Mouse (Mus musculus): Measurements from ENCODE around the gene Hs3st6. TPM values are rescaled to one million over a fixed set of nuclear protein-coding genes. Genes with fewer than 3 reads are reported as not detected.

The Hs3st6 gene
- polyA plus RNA-seq, 1 experiment from 2014 or later, result 0.18 TPM

DNA sequence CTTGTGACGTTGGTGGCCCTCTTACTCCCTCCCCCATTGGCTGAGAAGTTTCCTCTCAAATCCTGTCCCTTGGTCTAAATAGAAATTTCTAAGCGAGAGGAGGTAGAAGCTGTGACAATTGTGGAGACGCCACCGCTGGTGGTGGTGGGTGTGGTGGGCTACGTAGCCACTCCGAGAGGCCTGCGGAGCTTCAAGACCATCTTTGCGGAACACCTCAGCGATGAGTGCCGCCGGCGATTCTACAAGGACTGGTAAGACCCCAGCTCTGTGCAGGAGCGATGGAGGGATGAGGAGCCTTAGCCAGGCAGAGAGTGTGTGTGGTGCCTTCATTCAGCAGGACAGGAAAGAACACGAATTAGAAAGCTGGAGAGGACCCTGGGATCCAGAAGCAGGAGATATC lies 22.0 kb upstream of the Hs3st6 start:
- WGBS, result 78% methylated on average over 14 of the region's 14 CpGs

DNA sequence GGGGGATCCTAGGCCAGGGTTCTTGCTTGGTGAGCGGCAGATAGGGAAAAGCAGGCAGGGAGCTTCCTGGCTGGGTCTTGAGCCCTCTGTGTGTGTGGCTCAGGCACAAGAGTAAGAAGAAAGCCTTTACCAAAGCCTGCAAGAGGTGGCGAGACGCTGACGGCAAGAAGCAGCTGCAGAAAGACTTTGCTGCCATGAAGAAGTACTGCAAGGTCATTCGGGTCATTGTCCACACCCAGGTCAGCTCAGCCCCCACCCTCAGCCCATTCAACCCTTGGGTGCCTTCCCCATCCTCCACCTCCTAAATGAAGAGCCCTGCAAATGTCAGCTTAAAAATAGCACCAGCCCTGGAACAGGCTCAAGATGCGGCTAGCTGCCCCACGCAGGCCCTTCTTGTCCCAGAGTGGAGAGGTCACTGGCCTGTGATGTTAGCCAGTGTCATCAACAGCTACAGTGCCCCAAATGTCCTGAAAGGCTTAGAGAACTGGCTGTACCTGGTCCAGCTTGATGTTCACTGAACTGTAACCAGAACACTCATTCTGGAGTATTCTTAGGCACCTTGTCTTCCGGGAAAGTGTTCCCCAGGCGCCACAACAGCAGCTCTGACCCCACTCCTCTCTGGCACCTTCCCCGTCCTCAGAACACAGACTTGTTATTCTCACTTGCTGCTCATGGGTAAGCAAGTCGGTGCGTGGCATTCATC lies 20.4 kb upstream of the Hs3st6 start:
- Histone ChIP-seq H3K4me2 (ENCODE audit: low read length) (0 out of 2 replicates have a peak overlapping the region, but pooled peaks have one; percentile 7), H3K9me3 (ENCODE audit: control insufficient read depth, low read length) (no peaks in the 10 kb centered on the region), H3K4me3 (ENCODE audit: control insufficient read depth in 1 of 2, insufficient read depth in 1 of 2, low read depth in 1 of 2, low read length in 2 of 2) (no peak overlapping the region), H3K4me1 (ENCODE audit: control insufficient read depth in 2 of 2, insufficient read depth in 2 of 2, low read length in 2 of 2) (peaks cover 13 to 22% of the 10 kb centered on the region in 2 experiments), H3K36me3 (ENCODE audit: control insufficient read depth, insufficient read depth, low read length) (no peaks in the 10 kb centered on the region), H3K9ac (ENCODE audit: low read length) (peak overlapping the region; percentile 5; the same call in 1 of the 2 replicates), H3K27me3 (ENCODE audit: control insufficient read depth, insufficient read depth, low read length) (no peaks in the 10 kb centered on the region), H3K27ac (replicated peaks in 1 of 2; ENCODE audit: control insufficient read depth in 1 of 2, insufficient read depth in 1 of 2, low read depth in 2 of 2, low read length in 2 of 2) (peak overlapping the region; percentile 49 to 68)
- ATAC-seq (ENCODE audit: insufficient number of reproducible peaks, insufficient read depth, low FRiP score, low read depth), result no peak
- 67% methylated on average over 12 of the region's 12 CpGs for WGBS

More for the DNA sequence above, 22.0 kb upstream of the Hs3st6 start:
- Histone ChIP-seq H3K9me3 (ENCODE audit: control insufficient read depth, low read length) (no peaks in the 10 kb centered on the region), H3K36me3 (ENCODE audit: control insufficient read depth, insufficient read depth, low read length) (no peaks in the 10 kb centered on the region), H3K4me2 (ENCODE audit: low read length) (no peak overlapping the region), H3K9ac (ENCODE audit: low read length) (no peak overlapping the region), H3K4me1 (ENCODE audit: control insufficient read depth in 2 of 2, insufficient read depth in 2 of 2, low read length in 2 of 2) (peaks cover 9 to 13% of the 10 kb centered on the region in 2 experiments), H3K27ac (replicated peaks in 1 of 2; ENCODE audit: control insufficient read depth in 1 of 2, insufficient read depth in 1 of 2, low read depth in 2 of 2, low read length in 2 of 2) (no peak overlapping the region), H3K4me3 (ENCODE audit: control insufficient read depth in 1 of 2, insufficient read depth in 1 of 2, low read depth in 1 of 2, low read length in 2 of 2) (no peak overlapping the region), H3K27me3 (ENCODE audit: control insufficient read depth, insufficient read depth, low read length) (no peaks in the 10 kb centered on the region)
- no peak for ATAC-seq (ENCODE audit: insufficient number of reproducible peaks, insufficient read depth, low FRiP score, low read depth)

GRCm38 (mm10) chr17:24733434-24734050 lies 19.2 kb upstream of the Hs3st6 start:
- 92% methylated on average over 21 of the region's 21 CpGs for WGBS
- no peaks in the 10 kb centered on the region for H3K27me3 ChIP-seq (ENCODE audit: control insufficient read depth, insufficient read depth, low read length)
- H3K9ac ChIP-seq (ENCODE audit: low read length), result no peak overlapping the region
- no peaks in the 10 kb centered on the region for H3K9me3 ChIP-seq (ENCODE audit: control insufficient read depth, low read length)
- H3K36me3 ChIP-seq (ENCODE audit: control insufficient read depth, insufficient read depth, low read length), result no peaks in the 10 kb centered on the region
- no peak overlapping the region for H3K27ac ChIP-seq (replicated peaks in 1 of 2; ENCODE audit: control insufficient read depth in 1 of 2, insufficient read depth in 1 of 2, low read depth in 2 of 2, low read length in 2 of 2)
- ATAC-seq (ENCODE audit: insufficient number of reproducible peaks, insufficient read depth, low FRiP score, low read depth), result no peak
- H3K4me2 ChIP-seq (ENCODE audit: low read length), result no peak overlapping the region
- H3K4me1 ChIP-seq (ENCODE audit: control insufficient read depth in 2 of 2, insufficient read depth in 2 of 2, low read length in 2 of 2), result peaks cover 13 to 25% of the 10 kb centered on the region in 2 experiments
- H3K4me3 ChIP-seq (ENCODE audit: control insufficient read depth in 1 of 2, insufficient read depth in 1 of 2, low read depth in 1 of 2, low read length in 2 of 2), result no peak overlapping the region

DNA sequence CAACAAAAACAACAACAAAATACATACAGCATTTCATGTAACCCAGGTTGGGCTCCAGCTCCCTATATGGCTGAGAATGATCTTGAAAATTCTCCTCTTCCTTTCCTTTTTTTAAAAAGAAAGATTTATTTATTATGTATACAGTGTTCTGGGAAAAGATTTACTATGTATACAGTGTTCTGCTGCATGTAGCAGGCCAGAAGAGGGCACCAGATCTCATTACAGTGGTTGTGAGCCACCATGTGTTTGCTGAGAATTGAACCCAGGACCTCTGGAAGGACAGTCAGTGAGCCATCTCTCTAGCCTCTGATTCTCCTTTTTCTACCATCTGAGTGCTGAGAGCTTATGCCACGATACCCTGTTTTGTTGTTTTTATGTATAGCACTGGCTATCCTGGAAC lies 18.3 kb upstream of the Hs3st6 start:
- H3K4me3 ChIP-seq (ENCODE audit: control insufficient read depth in 1 of 2, insufficient read depth in 1 of 2, low read depth in 1 of 2, low read length in 2 of 2), result no peak overlapping the region
- no peak for ATAC-seq (ENCODE audit: insufficient number of reproducible peaks, insufficient read depth, low FRiP score, low read depth)

GRCm38 (mm10) chr17:24735446-24735845 lies 17.3 kb upstream of the Hs3st6 start:
- peak overlapping the region; percentile 93; the same call in 1 of the 2 replicates for H3K4me2 ChIP-seq (ENCODE audit: low read length)
- no peak overlapping the region for H3K4me3 ChIP-seq (ENCODE audit: control insufficient read depth in 1 of 2, insufficient read depth in 1 of 2, low read depth in 1 of 2, low read length in 2 of 2)
- H3K9me3 ChIP-seq (ENCODE audit: control insufficient read depth, low read length), result no peaks in the 10 kb centered on the region
- no peak overlapping the region for H3K9ac ChIP-seq (ENCODE audit: low read length)
- no peak overlapping the region for H3K27ac ChIP-seq (replicated peaks in 1 of 2; ENCODE audit: control insufficient read depth in 1 of 2, insufficient read depth in 1 of 2, low read depth in 2 of 2, low read length in 2 of 2)
- 85% methylated on average over 7 of the region's 7 CpGs for WGBS
- H3K4me1 ChIP-seq (ENCODE audit: control insufficient read depth in 2 of 2, insufficient read depth in 2 of 2, low read length in 2 of 2), result peaks cover 13 to 25% of the 10 kb centered on the region in 2 experiments
- peaks cover 8% of the 10 kb centered on the region for H3K36me3 ChIP-seq (ENCODE audit: control insufficient read depth, insufficient read depth, low read length)
- ATAC-seq (ENCODE audit: insufficient number of reproducible peaks, insufficient read depth, low FRiP score, low read depth), result no peak
- H3K27me3 ChIP-seq (ENCODE audit: control insufficient read depth, insufficient read depth, low read length), result no peaks in the 10 kb centered on the region

More for the DNA sequence above, 18.3 kb upstream of the Hs3st6 start:
- Histone ChIP-seq H3K4me1 (ENCODE audit: control insufficient read depth in 2 of 2, insufficient read depth in 2 of 2, low read length in 2 of 2) (peaks cover 13 to 25% of the 10 kb centered on the region in 2 experiments), H3K9me3 (ENCODE audit: control insufficient read depth, low read length) (no peaks in the 10 kb centered on the region), H3K9ac (ENCODE audit: low read length) (no peak overlapping the region), H3K4me2 (ENCODE audit: low read length) (no peak overlapping the region), H3K27me3 (ENCODE audit: control insufficient read depth, insufficient read depth, low read length) (no peaks in the 10 kb centered on the region), H3K36me3 (ENCODE audit: control insufficient read depth, insufficient read depth, low read length) (no peaks in the 10 kb centered on the region), H3K27ac (replicated peaks in 1 of 2; ENCODE audit: control insufficient read depth in 1 of 2, insufficient read depth in 1 of 2, low read depth in 2 of 2, low read length in 2 of 2) (no peak overlapping the region)
- WGBS, result 91% methylated on average over 1 of the region's 1 CpGs

DNA sequence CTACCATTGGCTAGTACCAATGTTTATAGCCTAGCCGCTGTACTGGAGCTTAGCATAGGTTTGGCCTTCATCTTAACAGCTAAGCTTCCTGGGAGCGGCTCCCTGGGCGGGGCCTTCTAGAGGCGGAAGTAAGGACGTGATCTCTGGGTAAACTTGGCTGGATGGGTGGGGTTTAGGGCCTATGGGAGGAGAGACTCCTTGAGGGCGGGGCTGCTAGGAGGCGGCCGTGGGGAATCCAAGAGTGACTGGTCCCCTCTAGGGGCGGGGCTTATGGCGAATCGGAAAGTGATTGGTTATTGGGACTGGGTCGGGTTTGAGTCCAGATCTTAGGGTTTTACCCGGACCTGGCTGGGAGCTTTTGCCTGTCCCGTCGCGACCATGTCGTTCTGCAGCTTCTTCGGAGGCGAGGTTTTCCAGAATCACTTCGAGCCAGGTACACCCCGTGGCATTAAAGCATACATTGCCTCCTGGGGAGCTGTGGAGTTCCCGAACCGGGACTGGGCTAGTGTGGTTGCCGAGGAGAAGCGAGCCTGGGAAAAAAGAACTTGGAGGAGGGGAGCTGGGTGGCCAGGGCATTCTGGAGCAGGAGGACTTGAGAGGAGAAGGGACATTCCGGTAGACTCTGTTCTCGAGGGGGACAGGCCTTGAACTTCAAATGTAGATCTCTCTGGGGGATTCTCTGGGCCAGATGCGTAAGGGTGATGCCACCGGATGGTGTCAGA lies 16.3 kb upstream of the Hs3st6 start, which contains the start of gene Msrb1:
Gene Msrb1 (plus strand): TSS at position 313 of the 722 bp plus-strand sequence.
- H3K9me3 ChIP-seq (ENCODE audit: control insufficient read depth, low read length), result no peaks in the 10 kb centered on the region
- H3K27ac ChIP-seq (replicated peaks in 1 of 2; ENCODE audit: control insufficient read depth in 1 of 2, insufficient read depth in 1 of 2, low read depth in 2 of 2, low read length in 2 of 2), result peak within 1 kb of the TSS; percentile 54 to 75
- peak within 1 kb of the TSS; percentile 93 for H3K4me2 ChIP-seq (ENCODE audit: low read length)
- H3K9ac ChIP-seq (ENCODE audit: low read length), result peak within 1 kb of the TSS; percentile 84
- WGBS, result under 1% methylated on average over 29 of the region's 29 CpGs
- ATAC-seq (ENCODE audit: insufficient number of reproducible peaks, insufficient read depth, low FRiP score, low read depth), result peak; percentile 95
- peaks cover 13 to 25% of the 10 kb centered on the region in 2 experiments for H3K4me1 ChIP-seq (ENCODE audit: control insufficient read depth in 2 of 2, insufficient read depth in 2 of 2, low read length in 2 of 2)
- peaks cover 15% of the 10 kb centered on the region for H3K36me3 ChIP-seq (ENCODE audit: control insufficient read depth, insufficient read depth, low read length)
- H3K4me3 ChIP-seq (ENCODE audit: control insufficient read depth in 1 of 2, insufficient read depth in 1 of 2, low read depth in 1 of 2, low read length in 2 of 2), result peak within 1 kb of the TSS; percentile 70 to 94
- no peaks in the 10 kb centered on the region for H3K27me3 ChIP-seq (ENCODE audit: control insufficient read depth, insufficient read depth, low read length)

- 29% methylated on average over 8 of the region's 8 CpGs for WGBS
- no peaks in the 10 kb centered on the region for H3K27me3 ChIP-seq (ENCODE audit: control insufficient read depth, insufficient read depth, low read length)
- no peaks in the 10 kb centered on the region for H3K9me3 ChIP-seq (ENCODE audit: control insufficient read depth, low read length)
- peak overlapping the region; percentile 84 for H3K9ac ChIP-seq (ENCODE audit: low read length)
- H3K4me3 ChIP-seq (ENCODE audit: control insufficient read depth in 1 of 2, insufficient read depth in 1 of 2, low read depth in 1 of 2, low read length in 2 of 2), result peak overlapping the region; percentile 70 to 94
- H3K4me2 ChIP-seq (ENCODE audit: low read length), result peak overlapping the region; percentile 93
- H3K27ac ChIP-seq (replicated peaks in 1 of 2; ENCODE audit: control insufficient read depth in 1 of 2, insufficient read depth in 1 of 2, low read depth in 2 of 2, low read length in 2 of 2), result no peak overlapping the region
- H3K36me3 ChIP-seq (ENCODE audit: control insufficient read depth, insufficient read depth, low read length), result peaks cover 23% of the 10 kb centered on the region
- peaks cover 9 to 18% of the 10 kb centered on the region in 2 experiments for H3K4me1 ChIP-seq (ENCODE audit: control insufficient read depth in 2 of 2, insufficient read depth in 2 of 2, low read length in 2 of 2)
- ATAC-seq (ENCODE audit: insufficient number of reproducible peaks, insufficient read depth, low FRiP score, low read depth), result no peak
Measured at GRCm38 (mm10) chr17:24737135-24737810, 15.5 kb upstream of the Hs3st6 start.
